Mouse (Mus musculus): Measurements from ENCODE around the gene Hook2.

Gene Hook2

DNA sequence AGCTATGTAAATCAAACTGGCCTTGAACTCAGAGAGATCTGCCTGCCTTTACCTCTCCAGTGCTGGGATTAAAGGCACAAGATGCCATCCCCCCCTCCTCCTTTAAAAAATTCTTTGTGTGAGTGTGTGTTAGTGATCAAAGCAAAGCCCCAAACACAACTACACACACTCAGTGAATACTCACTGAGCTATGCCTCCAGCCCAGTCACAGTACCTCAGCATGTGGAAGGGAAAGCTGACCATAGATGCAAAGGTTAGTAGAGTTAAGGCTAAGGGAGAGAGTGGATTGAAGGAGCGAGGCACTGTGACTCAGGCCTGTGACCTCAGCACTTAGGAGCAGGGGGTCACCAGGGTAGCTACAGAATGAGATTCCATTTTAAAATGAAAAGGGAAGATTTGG, 17.3 kb upstream of the Hook2 start:
- DNase-seq (ENCODE audit: low read depth), result no peak

DNA sequence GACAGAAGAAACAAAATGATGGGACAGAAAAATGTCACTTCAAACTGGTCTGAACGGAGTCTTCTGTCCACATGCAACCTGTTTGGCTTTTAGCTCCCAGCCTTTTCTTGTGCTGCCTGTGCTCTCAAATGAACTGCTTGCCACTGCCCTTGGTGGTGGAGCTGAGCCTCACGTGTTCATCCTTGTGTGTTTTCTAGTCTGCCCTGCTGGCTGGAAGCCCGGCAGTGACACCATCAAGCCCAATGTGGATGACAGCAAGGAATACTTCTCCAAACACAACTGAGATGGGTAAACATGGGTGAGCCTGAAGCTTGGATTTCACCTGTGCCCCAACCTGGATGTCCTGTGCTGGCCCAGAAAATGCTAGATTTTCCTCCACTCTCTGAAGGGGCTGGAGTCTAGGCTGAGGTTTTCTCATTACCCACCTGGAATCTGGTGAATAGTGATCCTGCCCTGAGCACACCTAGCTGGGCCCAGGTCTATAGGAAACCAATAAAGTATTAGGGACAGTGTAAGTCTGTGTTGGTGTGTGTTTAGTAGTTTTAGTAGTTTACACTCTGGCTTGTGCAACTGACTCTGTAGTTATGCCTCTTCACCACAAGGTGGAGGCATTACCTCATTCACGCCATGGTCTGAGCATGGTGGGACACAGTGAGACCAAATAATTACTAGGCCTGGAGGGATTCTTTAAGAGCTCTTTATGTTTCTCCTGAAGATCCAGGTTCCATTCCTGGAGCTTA, 16.4 kb upstream of the Hook2 start:
- DNase-seq (ENCODE audit: low read depth), result peak; percentile 85

DNA sequence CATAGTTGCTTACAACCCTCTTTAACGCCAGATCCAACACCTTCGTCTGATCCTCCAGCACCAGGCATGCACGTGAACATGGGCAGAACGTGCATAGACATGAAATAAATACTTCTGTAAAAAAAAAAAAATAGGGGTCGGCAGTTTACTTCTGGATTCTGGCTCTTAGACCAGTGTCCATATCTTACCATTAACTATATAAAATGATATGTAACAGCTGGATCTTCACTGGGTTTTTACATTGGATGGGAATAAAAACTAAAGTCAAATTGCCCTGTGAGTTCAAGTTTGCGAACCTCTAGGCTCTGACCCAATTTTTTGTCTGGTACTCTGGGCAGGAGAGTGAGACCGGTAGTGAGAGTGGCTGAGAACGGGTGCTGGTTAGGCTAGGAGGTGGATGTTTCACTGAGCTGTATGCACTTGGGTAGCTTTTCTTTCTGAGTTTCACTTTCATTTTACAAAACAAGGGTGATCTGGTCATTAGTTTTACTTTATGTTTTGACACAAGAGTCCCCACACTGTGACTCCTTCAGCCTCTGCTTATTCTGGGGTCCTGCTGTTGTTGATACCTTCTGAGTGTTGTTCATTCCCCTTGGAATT, 15.8 kb upstream of the Hook2 start:
- peak; percentile 69 for DNase-seq (ENCODE audit: low read depth)

DNA sequence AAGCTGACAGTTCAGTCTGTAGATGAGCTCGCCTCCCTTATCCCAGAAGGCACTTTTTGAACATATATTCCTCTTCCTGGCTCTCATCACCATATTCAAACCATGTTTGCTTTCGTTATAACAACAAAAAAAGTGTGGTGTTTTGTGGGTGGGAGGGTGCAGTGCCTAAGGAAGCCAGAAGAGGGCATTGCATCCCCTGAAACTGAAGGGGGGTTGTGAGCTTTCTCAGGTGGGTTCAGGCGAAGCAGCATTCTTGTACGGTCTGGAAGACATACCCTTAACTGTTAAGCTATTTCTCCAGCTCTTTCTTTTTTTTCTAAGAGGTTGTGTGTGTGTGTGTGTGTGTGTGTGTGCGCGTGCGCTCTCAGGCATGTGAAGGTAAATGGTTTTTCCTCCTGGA, 15.0 kb upstream of the Hook2 start:
- DNase-seq (ENCODE audit: low read depth), result peak; percentile 90

DNA sequence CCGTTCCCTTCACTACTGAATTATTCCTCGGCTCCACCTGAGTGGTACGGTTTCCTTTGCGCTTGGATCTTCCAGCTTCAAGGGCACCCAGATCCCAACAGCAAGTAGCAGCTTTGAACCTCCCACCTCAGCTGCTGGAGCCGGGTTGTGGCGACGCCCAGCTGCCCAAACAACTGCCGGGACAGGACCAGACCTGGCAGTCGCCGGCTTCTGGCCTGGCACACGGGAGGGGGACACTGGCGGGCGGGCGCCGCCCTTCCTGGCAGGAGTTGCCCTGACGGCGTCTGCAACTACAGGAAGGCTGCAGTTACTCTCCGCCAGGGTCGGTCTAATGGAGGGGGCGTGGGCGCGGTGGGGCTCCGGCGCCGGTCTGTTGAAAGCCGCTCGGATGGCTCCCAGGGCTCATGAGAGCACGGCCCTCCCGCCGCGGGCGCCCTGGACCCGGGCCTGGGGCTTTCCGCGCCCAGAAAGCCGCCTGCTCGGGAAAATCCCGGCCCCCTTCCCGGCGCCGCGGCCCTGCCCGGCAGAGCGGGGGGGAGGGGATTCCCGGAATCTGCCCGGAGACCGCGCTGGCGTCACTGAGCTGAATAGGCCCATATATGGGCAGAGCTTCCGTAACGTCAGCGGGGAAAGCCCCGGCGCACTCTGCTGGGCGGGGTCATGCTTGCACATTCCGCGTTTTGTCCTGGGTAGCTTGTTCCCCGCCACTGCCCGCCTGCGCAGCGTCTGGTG, 14.2 kb upstream of the Hook2 start:
- DNase-seq (ENCODE audit: low read depth), result peak; percentile 94

DNA sequence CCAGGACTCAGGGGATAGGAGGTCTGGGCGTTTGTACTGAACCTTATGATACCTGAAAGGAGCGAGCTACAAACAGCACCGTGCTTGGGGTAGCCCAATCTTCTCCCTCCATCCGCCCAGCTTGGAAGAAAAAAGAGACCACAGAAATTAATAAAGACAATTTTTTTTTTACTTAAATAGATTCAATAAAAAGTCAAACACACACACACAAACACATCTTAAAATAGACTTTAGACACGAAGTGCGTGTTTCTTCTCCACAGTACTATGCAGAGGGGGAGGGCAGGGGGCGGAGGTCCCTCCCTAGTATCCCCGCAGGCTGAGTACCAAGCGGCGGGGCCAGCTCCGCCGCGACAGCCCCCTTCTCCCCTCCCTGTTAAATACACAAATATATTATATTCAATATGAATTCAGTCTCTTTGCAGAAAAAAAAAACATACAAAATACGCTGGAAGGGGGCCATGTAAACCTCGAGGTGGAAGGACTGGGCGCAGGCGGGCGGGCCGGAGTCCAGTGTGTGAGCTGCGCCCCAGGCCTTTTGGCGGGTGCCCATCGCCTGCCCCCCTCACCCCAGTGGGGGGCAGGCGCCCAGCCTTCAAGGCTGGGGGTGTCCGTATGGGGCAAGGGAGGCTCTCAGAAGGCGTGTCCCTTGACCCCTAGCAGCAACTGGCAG, 13.5 kb upstream of the Hook2 start:
- no peak for DNase-seq (ENCODE audit: low read depth)

DNA sequence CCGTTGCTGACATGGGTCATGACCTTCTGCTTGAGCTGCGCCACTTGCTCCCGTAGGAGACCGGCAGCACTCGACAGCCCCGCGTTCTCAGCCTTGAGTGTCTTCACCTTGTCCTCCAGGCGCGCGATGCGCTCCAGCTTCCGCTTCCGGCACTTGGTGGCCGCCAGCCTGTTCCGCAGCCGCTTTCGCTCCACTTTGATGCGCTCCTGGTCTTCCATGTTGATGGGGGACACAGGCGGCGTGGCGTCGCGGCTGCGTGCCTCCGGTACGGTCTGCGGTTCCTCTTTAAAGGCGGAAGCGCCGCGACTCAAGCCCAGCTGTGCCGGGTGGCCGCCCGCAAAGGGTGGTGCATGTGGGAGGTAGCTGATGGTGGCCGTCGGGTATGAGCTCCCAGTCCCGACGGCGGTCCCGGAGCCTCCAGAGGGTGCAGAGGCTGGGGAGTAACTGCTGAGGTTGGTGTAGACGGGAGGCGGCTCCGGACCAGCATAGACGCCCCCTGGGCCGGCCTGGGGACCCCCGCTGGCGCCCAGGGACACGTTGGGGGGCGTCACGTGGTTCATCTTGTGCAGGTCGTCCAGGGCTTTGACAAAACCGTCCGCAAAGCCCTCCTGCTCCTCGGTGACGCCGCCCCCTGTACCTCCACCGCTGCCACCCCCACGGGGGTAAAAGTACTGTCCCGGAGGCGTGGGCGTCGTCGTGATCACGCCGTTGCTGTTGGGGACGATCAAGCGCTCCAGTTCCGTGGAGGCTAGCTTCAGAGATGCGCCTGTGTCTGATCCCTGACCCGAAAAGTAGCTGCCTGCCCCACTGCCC, 12.8 kb upstream of the Hook2 start:
- DNase-seq (ENCODE audit: low read depth), result peak; percentile 77

DNA sequence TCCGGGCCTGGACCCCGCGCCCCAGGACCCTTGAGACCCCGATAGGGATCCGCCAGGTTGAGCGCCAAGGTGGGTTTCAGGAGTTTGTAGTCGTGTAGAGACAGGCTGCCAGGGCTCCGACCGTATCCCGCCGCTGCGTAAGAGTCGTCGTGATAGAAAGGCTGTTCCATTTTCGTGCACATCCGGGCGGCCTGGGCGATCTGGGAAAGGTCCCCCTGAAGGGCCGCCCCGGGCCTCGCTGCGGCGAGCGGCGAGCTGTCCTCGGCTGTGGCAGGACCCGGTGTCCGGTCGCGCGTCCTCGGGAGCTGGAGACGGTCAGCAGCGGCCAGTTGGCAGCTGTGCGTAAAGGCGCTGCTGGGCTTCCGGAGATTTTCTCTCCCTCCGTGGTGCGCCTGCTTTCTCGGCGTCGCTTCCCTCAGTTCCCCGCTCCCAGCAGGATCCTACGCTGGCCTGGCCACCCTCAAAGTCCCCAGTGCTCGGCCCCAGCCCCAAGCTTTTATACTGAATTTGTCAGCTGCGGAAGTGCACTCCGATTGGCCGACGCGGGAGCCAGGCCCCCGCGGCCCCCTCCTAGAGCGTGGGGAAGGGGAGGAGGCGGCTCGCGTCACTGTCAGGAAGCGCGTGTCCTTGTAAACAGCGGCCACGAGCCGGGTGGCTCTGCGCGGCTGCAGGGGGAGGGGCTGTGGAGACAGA, 12.0 kb upstream of the Hook2 start, which contains the start of gene Junb:
TSS of gene Junb (minus strand) at position 471 of the 693 bp plus-strand sequence.
- peak; percentile 98 for DNase-seq (ENCODE audit: low read depth)

DNA sequence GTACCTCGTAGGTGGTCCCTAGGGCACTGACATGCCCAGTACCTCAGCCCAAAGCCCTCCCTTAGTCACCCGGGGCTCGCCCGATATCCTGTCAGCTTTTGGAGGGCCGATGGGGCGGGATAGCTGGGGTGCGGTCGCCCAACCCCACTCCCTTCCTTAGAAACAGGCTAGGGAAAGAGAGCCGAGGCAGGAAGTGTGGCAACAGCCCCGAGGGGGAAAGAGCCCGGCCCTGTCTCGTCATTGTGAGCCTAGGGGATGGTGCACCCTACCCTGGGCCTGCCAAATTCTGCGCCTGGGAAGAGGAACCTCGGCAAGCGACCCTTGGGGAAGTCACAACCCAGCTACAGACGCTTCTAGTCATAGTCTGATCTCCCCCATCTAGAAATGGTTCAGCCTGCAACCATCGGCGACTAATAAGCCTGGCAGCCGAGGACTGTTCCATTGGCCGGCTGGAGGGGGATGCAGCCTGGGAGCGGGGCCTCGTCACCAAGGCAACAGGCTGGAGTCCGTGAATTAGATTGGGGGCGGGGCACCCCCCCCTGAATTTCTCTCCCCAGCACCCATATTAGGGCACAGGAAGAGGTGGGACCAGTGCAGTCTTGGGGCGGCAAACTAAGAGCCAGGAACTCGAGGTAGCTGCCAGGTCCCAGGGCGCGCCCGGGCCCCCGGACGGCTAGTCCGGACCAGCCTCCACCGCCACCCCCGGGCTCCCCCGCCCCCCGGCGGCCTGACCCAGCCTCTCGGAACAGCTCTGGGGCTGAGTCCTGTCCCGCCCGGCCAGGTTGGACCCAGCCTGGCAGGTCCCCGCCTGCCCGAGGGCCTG, 10.6 kb upstream of the Hook2 start:
- peak; percentile 98 for DNase-seq (ENCODE audit: low read depth)

DNA sequence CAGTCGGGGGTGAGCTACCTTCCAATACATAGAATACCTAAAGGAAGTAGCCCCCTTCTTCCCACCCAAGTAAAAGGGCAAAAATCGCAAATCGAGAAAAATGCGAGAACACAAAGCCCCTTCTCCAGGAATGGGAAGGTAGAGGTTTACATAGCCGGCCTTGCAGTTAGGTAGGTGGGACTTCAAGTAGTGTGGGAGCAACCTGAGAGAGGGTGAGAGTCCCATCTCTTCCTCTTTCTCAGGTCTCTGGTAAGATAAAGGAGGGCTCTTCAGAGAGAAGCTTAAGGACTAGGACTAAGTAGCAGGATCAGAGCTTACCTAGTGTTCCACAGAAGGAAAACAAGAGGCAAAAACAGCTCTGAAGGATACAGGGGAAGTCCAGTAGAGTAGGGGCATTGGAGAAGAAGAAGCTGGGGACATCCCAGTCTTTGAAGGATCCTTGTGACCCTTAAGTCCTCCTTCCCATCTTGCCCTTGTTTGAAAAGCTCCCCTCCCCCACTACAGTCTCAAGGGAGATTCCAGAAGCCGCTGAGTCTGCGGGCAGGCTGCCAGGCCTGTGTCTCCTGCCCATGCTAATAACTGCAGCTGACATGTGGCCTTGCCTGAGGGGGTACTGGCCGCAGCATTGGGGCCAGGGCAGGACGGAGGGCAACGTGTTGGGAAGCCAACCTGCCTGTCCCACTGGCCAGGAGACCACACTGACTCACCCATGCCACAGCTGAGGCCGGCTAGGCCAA, 9.6 kb upstream of the Hook2 start:
- DNase-seq (ENCODE audit: low read depth), result peak; percentile 86

DNA sequence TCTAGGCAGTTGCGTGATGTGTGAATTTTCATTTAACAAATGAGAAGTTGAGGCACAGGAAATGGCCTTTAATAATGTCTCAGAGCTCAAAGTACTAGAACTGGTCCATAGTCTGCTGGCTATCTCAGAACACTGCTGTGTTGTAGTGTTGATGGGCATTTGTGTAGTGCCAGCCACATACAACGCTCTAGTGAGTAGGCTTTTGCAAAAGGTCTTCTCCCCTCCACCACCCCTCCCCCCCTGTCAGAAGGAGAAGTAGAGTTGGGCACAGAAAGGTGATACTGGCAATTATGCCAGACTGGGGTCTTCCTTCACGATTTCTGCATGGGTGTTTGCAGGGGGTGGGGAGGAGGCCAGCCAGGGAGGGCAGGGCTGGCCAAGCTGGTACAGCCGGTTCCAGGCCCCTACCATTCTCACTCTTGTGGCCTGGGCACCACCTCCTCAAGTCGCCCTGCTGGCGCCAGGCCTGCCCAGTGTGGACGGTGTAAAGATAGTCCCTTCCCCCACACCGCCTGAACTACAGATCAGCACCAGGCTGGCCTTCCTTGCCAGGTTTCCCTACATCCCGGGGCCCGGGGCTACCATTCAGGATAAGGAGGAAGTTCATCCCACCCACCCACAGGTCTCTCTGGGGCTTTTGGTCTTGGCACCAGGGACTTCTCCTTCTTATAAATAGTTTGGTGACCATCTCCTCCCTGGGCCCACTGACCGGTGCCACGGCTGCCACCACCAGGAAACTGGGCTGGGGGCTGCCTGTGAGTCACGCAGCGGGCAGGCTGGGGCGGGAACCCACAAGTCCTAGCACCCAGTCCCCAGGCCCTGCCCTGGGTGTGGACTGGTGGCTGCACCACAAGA, 8.5 kb upstream of the Hook2 start:
- DNase-seq (ENCODE audit: low read depth), result peak; percentile 43

DNA sequence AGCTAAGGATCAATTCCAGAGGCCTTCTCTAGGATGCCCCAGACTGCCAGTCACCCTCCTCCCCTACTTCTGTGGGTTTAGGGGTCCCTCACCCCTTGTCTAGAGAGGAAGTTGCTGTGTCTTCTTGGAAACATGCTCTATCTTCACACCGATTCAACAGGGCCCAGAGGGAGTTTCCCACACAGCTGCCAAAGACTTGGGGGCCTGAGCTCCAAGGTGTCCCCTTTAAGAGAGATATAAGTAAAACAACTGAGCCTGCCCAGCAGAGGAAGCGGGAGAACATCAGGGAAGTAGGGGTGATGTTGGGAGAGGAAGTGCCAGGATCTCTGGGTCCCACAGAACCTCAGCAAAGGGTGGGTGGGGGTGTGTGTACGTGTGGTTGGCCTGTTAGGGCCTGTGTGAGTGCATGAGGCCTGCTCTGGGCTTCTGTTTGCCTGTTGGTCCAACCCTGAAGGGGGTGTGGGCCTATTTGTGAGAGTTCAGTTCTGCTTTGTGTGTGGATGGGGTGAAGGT, 7.8 kb upstream of the Hook2 start:
- DNase-seq (ENCODE audit: low read depth), result peak; percentile 60

DNA sequence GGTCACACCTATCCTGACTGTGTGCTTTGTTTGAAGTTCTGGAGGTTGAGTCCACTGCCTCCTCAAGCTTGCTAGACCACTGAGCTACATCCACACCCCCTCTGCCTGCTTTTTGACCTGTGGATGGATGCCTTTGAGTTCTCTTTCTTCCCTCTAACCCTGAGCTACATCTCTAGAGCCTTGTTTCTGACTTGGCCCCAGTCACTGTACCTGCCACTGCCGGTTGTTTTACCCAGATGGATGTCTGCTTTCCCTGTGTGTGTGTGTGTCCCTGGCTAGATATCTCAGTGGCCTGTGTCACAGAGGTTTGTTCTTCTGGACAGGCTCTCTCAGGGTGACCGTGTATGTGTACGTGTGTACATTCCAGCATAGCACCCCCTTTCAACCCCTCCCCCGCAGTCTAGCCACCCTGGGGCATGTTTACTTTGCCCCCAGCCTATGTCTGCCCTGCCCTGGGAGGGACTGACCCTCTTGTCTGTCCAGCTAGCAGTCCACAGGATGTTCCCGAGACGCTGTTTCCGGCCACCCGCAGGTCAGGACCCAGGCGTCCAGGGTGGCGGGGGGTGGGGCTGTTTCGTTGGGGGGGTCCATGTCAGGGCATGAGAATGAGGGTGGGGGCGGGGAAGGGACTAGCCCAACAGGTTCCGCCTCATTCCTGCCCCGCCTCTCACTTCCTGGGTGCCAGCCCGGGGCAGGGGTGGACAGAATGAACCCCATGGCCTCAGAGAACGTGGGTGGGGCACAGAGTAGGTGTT, 5.9 kb upstream of the Hook2 start:
- no peak for DNase-seq (ENCODE audit: low read depth)

DNA sequence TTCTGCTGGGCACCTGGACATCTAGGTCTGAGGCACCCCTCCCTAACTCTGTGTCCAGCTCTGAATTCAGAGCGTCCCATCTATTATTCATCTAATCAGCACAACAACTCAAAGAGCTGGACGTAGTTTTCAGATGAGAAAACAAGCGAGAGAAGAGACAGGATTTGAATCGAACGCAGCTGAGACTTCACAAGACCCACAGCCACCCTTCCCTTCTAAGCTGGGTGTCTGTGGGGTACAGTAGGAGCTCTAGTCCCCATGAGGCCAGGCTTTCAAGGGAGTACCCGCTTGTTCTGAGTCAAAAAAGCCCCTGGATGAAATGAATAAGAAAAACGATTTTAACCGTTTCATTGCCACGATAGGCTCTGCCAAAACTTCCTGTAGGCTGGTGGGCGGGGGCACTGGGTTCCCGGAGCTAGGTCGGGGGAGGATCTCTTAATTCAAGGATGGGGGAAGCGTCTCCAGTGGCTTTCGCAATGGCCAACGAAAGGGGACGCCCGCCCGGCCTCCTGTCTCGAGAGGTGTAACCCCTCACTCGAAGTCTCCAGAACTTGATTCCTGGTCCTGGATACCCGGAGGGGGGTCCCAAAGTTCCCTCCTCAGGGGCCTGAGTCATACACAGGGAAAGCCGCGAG, 5.2 kb upstream of the Hook2 start:
- DNase-seq (ENCODE audit: low read depth), result peak; percentile 93

DNA sequence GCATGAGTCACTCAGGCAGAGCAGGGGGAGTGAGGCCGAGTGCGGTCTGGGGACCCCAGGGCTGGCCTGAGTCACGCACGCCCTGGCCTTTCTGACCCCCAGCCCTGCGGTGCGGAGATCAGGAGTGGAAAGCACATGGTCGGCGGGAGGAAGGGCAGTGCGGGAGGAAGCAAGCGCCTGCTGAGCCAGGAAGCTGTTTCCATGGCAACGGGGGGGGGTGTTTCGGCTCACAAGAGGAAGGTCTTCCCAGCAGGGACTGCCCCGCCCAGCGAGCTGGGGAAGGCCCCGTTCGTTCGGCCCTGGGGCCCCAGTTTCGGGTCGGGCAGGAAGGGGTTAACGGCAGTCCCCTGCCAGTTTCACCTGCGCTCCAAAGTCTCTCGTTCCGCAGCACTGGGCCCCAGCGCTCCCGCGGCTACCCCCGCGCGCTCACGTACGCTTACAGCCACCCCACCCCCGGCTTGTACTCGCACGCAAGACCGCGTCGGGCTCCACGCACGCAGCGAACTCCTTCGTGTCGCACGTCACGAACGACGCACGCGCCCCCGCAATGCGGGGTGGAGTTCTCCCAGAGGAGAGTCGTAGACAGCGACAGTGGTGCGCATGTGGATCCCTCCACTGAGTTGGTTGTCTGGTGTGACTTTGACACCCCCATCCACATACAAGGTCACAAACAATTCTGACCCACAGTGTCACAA, 4.6 kb upstream of the Hook2 start:
- peak; percentile 98 for DNase-seq (ENCODE audit: low read depth)

DNA sequence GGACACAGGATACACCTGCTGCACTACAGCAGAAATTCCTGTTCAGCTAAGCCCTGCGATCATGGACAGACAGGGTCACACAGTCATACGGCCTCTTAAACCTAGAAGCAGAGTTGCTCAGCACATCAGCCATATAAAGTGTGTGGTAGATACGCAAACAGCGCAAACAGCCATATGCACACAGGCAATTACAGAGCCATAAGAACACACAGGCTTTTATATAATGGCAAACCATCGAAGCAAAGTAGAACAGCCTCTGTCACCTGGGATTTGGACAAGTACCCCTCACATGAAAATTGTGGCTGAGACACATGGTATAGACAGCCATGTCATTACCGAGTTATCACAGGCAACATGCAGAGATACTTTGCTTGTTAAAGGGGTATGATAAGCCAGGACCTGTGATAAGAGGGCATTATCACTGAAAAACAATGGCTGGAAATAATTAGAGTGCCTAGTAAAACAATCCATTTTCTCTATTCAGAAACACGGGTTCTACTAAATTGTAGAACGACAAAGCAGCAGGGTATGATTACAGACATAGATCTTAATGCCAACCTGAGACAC, 3.9 kb upstream of the Hook2 start:
- no peak for DNase-seq (ENCODE audit: low read depth)

Data from 416B (cell line).